Mouse (Mus musculus) cerebellum, adult 11 months (tissue): ENCODE measurements around the gene Ino80b.

Experiments
- DNase-seq: peaks from one replicate; pipeline ENCODE4 v3.0.0; 2022

Ino80b gene

GRCm38 (mm10) chr6:83116373-83117164 is 8.7 kb downstream of the Ino80b start:
- DNase-seq: no peak

GRCm38 (mm10) chr6:83115682-83116372 is 9.4 kb downstream of the Ino80b start:
- DNase-seq: no peak

- DNase-seq: peak; percentile 88
These were observed 10.1 kb downstream of the Ino80b start, which contains the start of gene Mogs for GRCm38 (mm10) chr6:83115011-83115671. Gene Mogs (plus strand): TSS chr6:83115496.

DNA sequence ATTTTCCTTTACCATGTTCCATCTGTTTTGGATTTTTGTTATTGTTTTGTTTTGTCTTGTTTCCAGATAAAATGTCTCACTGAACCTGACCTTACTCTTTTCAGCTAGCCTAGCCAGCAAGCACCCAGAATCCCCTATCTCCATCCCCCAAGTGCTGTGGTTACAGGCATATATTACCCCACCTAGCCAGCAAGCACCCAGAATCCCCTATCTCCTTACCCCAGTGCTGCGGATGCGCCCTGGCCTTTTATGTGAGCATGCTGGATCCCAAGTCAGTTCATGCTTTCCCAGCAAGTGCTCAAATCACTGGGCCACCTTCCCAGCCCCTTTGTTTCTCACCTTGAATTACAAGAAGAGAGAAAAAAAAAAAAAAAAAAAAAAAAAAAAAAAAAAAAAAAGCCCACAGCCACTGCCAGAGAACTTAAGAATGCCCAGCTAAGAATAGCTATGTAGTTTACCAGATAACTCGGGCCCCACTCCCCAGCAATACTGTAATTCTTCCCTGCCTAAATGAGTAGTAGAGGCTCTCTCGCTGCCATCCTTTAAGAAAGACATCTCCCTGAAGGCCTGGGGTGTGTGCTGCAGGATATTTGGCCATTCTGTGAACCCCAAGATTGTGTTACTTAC is 13.6 kb downstream of the Ino80b start:
- DNase-seq: no peak

DNA sequence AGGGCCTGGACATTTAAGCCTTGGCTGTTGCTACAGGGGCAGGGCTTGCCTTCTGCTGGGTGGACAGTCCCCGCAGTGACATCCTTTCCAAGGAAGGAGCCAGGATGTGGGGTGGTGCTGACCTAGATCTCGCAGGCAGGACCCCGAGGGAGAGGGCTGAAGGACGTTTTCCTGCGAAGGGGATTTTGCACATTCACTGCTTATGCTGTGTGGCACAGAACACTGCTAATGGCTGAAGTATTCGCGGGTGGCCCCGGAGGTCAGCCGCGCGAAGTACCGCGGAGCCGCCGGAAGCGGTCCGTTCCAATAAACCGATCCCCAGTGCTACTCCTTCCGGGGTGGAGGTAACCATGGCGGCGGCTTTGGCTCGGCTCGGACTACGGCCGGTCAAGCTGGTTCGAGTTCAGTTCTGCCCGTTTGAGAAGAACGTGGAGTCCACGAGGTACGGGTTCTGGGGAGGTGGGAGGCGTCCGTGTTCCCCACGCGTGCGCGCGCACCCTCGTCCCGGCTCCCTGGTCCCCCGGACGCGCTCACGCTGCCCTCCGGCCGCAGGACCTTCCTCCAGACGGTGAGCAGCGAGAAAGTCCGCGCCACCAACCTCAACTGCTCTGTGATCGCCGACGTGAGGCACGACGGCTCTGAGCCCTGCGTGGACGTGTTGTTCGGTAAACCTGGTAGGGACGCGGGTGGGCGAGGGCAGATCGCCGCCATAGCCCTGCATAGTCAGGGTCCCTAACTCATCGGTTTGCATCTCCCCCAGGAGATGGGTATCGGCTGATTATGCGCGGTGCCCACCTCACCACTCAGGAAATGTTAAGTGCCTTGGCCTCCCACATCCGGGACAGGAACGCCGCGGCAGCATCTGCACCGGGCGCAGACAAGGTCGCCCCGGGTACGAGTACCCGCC is 16.2 kb downstream of the Ino80b start, which contains the start of gene Mrpl53:
Gene Mrpl53, plus strand, starts transcription at position 279 of the 907 bp plus-strand sequence.
- peak; percentile 76 for DNase-seq

DNA sequence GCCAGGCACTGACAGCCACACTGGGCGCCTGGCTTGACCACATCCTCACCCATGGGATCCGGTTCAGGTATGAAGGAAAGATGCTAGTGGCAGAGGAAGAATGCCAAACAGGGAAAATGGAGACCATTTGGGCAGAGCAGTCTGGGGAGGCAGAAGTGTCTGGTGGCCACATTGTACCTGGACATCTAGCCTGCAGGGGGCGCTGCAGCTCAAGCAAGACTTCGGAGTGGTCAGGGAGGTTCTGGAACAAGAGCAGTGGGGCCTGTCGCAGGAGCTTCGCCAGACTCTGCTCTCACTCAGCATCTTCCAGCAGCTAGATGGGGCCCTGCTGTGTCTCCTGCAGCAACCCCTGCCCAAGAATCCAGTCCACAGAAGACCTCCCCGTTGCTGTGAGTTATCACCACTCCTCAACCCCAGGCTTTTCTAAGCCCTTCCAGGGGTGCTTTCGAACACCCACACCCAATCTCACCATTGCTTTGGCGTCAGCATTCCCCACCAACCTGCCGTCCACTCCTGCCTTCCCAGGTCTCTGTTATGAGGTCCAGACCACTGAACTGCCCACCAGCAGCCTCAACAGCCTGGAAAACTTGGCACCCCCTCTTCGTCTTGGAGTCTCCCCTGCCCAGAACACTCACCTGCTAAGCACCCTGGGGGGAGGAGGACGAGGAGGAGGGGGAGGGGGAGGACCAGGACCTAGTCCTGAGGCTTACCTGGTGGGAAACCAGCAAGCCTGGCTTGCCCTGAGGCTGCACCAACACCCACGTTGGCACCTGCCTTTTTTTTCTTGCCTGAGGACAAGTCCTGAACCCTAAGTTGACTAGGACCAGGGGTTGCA is 17.4 kb downstream of the Ino80b start:
- peak; percentile 66 for DNase-seq

GRCm38 (mm10) chr6:83104158-83104557 is 21.1 kb downstream of the Ino80b start:
- no peak for DNase-seq

DNA sequence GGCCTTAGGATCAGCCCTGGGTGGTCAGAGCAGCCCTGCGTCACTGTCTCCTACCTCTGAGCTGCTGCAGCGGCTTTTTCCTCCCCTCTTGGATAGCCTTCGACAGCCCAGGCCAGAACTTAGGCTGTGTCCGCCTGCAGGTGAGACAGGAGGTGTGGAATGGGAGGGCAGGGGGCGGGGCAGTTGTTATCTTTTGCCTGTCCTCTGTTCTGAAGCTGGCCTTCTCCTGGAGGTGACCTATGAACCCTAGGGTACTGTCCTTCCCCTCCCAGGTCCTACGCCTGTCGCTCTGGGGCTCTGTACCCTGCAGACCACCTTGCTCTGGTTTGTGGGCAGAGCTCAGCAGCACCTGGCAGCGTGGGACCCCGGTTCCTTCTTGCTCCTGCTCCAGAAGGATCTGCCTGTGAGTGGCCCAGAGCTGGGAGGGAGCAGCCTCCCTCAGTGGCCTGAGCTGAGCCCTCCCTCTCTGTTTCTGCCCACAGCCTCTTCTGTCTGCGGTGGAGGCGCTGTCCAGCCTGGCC is 22.0 kb downstream of the Ino80b start:
- DNase-seq: no peak

GRCm38 (mm10) chr6:83101688-83102556 is 23.3 kb downstream of the Ino80b start:
- DNase-seq: peak; percentile 54

DNA sequence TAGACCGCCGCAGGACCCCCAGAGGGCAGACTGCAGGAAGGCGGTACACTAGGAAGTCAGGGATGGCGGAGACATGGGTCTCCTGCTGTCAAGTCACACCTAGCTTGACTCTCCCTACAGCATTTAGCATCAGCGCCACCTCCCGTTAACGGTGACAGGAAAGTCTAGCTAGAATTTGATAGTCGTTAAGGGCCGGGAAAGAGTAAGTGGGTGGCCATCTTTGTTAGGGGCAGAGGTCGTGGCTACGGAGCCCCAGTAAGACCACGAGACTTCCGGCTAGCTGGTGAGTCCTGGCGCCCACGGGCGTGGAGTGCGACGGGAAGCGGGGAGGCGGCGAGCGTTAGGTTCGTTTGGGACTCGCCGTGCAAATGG is 23.9 kb downstream of the Ino80b start, which contains the start of the genes Ccdc142 and Gm42688:
Gene Ccdc142, plus strand, starts transcription at position 286 of the 372 bp plus-strand sequence.
Gene Gm42688, plus strand, starts transcription at position 302 of the 372 bp plus-strand sequence.
- peak; percentile 87 for DNase-seq

DNA sequence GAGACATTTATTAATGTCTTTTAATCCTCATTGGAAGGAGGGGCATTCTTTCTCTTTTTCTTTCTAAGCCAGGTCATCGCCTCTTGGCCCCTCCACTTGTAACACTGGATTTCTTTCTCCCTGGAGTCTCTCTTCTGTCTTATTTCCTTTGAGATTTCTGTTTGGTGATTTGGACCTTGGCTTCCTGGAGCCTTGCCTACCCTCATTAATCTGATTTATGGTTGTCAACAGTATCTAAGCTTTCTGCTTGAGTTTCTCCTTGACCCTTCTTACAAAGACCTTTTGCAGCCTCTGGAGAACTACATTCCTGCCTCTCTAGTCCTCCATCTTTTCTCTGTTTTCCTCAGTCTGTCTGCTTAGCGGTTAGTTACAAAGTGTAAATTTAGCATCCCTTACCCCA is 26.8 kb downstream of the Ino80b start:
- DNase-seq: no peak

GRCm38 (mm10) chr6:83095968-83096367 is 29.3 kb downstream of the Ino80b start:
- no peak for DNase-seq

DNA sequence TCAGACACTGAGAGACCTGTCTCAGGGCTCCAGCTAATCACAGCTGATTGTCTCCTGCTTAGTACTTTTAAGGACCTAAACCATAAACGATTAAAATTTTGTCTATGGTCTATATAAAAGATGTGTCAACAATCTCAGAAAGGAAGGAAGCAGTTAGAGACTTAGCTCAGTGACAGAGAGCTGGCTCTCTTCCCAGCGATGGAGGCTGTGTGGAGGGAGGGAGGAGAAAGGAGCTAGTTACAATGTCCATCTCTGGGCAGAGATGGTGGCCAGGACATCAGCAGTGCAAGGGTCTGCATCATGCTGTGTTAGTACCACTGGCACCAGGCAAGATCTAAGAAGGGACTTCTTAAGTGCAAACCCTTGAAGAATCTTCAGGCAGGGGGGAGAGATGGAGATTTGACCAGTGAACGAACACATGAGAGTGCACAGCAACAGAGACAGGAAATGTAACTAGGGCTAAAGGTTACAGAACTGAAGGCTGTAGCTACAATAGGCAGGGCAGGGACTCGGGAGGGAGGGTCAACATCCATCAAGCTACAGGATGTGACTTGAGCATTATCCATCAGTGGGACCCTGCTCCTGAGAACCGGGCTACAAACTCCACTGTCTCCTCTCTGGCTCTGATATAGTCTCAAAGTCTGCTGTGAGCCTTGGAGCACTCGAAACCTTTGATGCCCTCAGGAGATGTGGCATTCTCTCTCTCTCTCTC is 32.7 kb downstream of the Ino80b start:
- no peak for DNase-seq

- DNase-seq: no peak
These were observed 37.3 kb downstream of the Ino80b start for GRCm38 (mm10) chr6:83087926-83088260.

DNA sequence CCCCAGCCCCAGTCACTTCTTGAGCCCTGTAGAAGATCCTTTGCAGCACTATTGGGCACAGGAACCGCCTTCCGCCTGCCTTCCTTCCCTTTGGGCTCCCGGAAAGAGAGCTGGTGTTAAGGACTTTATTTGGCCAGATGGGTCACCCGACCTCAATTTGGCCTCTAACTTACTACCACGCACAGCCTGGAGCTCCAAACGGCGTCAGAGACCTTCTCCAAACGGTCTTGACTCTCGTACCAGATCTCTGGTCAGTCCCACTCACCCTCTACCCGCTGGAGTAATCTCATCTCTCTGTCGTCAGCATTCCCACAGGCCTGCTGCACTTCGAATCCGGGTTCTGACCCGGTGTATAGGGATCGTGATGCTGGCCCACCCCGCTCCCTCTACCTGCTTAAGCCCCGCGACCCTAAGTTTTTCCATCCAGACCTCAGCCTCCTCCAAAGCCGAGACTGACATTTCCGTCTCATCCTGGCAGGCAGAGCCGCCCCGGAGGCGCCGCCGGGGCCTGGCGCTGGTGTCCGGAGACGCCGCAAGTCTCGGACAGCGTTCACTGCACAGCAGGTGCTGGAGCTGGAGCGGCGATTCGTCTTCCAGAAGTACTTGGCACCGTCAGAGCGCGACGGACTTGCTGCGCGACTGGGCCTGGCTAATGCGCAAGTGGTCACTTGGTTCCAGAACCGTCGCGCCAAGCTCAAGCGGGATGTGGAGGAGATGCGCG is 37.9 kb downstream of the Ino80b start:
- no peak for DNase-seq

GRCm38 (mm10) chr6:83086121-83087035 is 38.9 kb downstream of the Ino80b start, which contains the start of gene Lbx2:
Gene Lbx2 (plus strand): TSS chr6:83086367.
- DNase-seq: no peak

- DNase-seq: no peak
These were observed 40.8 kb downstream of the Ino80b start for GRCm38 (mm10) chr6:83084477-83084876.
